Mouse (Mus musculus) thymus, postnatal 25 days (tissue): ENCODE results near the gene Cd163l1.

Source experiments
- DNase-seq: peaks from one replicate; pipeline ENCODE4 v3.0.0; 2022

Gene Cd163l1

DNA sequence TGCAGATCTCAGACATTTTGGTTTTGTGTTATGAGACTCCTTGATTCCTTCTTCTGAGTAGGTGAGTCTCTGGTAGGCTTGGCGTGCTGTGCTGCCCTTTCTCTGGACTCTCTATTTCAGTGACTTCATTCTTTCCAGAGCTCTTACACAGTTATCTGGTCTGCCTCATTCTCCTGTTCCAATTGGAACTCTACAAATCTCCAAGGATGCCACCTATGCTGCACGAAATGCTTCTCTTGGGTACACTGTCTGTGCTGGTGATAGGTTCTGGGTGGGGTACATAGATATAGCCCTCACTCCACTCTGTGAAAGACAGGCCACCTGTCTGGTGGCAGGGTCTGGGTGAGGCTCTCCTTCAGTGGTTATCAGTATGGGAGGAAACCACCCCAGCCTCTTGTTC lies at the start of gene Cd163l1:
Cd163l1 (plus strand) TSS at position 301 of the 400 bp plus-strand sequence.
- no peak for DNase-seq

DNA sequence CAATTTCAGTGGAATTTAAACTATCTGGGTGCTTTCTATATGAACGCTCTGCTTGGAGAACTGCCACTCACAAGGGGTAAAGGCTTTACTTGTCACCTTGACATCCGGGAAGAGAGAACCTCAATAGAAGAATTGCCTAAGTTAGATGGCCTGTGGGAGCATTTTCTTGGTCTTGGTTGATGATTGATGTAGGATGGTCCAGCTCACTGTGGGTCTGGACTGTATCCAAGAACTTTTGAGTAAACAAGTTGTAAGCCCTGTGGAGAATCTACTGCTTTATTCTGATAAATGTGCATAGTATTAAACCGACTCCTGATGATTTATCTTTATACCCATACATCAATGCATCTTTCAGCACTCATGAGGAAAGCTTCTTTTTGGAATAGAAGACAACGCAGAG lies 48.7 kb upstream of the Cd163l1 start:
- no peak for DNase-seq

DNA sequence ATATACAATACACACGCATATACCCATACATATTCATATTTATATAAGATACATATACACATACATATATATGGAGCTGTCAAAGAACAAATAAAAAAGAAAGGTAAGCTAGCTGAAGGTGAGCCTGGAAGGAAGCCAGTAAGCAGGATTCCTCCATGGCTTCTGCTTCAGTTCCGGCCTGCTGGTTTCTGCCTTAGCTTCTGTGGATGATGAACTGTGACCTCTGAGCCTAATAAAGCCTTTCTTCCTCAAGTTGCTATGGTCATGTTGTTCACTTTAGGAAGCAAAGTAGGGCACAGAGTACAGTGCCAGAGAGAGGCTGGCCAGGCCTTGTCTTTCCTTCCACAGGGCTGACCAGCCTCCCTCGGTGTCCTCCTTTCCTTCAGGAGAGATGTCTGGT lies 47.2 kb upstream of the Cd163l1 start:
- DNase-seq, result no peak

DNA sequence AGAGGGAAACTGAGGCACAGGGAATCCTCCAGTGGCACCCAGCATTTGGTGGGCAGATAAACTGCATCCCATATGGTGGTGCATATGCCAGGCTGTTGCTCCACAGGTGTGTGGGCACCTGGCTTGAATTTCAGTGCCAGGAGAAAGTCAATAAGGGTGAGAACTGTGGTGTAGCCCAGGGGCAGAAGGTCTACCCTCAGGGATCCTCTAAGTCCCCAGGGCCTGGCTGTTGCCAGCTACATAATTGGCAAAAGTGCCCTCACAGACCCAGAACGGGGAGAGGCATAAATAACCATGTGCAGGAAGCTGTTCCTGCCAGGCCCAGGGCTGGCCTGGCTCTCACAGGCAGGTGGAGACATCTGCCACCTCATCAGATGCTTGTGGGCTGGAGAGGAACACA lies 45.1 kb upstream of the Cd163l1 start, which contains the start of gene Olfr523:
Olfr523 (plus strand) TSS at position 282 of the 400 bp plus-strand sequence.
- no peak for DNase-seq

DNA sequence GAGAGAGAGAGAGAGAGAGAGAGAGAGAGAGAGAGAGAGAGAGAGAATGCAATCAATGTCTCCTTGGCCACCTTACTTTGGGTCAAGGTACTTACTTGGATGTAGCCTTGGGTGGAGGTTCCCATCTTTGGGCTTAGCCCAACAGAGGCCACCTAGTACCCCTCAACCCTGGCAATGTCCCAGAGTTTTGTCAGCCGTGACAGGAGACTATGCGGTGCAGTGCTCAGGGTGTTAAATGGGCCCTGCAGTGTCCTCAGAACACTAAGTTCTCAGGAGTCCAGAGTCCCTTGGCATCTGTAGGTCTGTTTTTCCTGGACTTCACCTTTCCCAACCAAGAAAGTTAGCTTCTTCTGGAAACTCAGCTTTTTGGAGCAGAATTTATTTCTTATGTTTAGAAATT lies 38.9 kb upstream of the Cd163l1 start:
- no peak for DNase-seq

DNA sequence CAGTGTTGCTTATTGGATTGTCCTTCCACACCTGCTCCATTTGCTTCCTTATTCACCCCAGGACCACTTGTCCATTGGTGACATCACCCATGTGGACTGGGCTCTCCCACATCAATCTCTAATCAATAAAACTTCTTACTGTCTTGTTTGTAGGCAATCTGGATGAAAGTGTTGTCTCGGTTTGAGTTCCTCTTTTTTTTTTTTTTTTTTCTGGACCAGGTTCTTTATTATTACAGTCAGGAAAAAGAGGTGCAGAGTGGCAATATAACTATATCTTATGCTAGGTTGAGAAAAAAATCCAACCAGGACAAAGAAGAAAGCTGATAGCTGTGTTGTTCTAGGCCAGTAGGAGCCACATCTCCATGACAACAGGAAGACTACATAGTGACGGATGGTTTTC lies 37.4 kb upstream of the Cd163l1 start:
- DNase-seq, result no peak

DNA sequence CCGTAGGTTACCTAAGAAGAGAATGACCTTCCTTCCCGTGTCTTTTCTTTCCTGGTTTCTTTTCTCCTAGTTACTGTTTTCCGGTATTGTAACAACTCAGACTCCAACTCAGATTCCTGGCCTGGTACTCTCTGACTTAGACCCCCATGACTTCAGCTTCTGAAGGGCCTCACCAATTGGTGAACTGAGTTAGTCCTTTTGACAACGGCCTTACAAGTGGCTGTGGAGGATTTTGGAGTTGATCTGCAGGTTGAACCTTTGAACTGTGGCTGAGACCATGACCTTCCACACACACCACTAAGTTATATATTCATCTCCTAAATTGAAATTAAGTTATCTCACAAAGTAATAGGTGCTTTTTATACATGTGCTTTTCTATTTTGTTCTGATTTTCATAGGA lies 33.9 kb upstream of the Cd163l1 start:
- DNase-seq, result no peak

GRCm38 (mm10) chr7:140186646-140187620 lies 31.1 kb upstream of the Cd163l1 start:
- DNase-seq, result peak; percentile 56

DNA sequence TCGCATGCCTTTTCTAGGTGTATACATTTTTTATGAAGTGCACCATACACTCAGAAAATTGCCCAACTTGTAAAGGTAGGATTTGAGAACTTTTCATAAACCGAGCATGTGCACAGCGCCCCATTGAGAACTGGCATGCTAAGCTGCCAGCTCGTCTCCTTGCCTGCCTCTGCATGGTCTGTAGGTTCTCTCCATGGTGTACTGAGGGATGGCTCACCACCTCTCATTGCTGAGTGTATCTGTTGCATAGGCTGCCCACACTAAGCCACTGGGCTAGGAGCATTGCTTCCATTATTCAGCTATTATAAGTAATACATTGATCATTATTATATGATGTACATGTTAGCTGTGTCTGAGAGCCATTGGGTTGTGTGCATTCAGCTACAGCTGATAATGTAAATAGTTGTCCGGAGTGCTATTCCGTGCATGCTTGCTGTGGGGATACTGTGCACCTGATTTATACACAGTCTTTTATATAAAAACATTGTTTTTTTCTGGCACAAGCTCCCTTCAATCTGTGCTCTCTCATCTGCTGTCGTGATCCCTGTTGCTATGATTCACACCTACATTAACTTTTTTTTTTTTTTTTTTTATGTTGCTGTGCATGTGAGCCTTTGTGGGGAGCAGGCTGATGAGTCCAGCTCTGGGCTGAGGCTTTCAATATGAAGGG lies 30.2 kb upstream of the Cd163l1 start:
- DNase-seq, result no peak

- no peak for DNase-seq
Measured at GRCm38 (mm10) chr7:140188391-140189328, 29.4 kb upstream of the Cd163l1 start.

DNA sequence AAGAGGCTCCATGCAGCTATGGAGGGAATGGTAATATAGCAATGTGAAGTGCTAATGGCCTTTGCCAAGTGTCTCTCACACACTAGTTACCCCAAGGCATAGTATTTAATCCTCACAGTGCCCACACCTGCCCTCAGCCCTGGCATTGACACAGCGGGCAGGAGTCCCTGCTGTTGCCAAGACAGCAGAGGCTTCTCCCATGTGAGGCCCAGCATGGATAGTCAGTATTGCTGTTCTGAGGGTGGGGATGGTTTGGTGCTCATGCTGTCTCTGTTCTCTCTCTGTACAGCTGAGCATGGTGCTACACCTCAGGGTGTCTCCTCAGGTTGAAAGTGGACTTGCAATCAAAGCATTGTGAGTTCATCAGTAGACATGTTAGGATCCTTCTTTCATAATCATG lies 27.6 kb upstream of the Cd163l1 start:
- DNase-seq, result no peak

GRCm38 (mm10) chr7:140192445-140192844 lies 25.6 kb upstream of the Cd163l1 start:
- DNase-seq, result no peak

DNA sequence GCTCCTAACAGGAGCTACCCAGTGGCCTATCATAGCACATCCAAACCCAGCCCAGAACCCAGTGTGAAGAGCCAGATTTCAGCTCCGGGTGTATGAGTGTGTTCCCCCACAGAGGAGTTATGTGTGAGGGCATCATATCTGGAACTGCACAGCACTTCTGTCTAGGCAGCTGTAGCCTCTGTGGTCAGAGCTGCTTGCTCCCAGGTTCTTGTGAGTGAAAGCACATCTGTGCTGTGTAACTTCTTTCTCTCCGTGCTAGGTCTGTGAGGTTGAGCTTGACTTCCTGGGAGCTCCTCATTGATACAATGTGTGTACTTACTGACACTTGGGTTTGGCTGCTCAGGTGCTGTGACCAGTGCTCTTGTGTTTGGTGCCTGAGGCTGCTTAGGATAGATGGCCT lies 25.2 kb upstream of the Cd163l1 start:
- DNase-seq, result peak; percentile 18

DNA sequence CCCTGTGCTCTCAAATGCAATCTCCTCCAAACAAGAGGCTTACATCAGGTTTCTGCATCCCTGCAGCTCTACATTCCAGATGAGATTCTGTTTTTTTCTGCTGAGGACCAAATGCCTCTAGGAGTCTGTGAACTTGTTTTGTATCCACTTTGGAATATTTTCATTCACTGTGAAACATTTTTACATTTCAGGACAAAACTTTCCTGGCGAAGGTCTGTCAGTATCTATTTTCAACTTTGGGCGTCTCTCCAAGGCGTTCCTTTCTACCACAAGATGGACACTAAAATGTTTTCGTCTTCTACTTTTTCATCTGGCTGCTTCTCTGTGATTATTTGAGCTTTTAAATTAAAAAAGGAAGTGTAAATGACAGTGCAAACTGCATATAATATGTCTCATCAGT lies 24.0 kb upstream of the Cd163l1 start:
- DNase-seq, result no peak

DNA sequence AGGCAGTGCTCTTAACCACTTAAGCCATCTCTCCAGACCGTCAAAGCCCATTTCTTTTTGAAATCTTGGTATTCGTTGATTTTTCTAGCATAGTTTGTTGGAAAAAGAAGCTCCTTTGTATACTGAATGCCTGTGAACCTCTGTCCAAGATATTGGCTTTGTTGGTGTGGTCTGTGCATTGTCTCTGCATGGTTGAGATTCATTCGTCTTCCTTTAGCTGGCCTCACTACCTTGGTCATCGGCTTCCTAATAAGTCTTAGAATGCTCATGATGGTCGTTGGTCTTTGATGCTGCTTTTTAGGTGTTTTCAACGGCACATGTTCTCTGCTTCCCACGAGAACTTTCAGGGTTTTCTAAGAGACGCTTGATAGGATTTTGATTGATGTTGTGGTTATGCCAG lies 22.1 kb upstream of the Cd163l1 start:
- DNase-seq, result no peak

- no peak for DNase-seq
Measured at GRCm38 (mm10) chr7:140201090-140201489, 17.0 kb upstream of the Cd163l1 start.

DNA sequence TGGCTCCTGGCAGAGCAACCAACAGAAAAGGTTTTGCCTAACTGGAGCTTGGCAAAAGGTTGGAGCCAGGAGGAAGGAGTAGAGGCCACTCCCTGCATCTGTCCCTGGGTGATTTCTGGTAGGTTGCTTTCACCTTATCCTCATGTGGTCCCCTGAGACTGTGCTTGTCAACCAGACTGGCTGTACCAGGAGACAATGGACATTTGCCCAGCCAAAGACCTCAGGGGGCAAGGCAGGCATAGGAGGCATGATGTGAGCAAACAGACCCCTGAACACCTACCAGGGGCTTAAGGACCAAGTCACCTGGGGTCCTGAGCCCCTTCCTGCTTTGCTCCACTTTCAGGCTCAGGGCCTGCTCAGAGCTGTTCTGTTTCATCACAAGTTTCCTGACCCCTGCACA lies 12.2 kb upstream of the Cd163l1 start, which contains the start of gene Olfr524:
Olfr524 (minus strand) TSS at position 101 of the 400 bp plus-strand sequence.
- no peak for DNase-seq

DNA sequence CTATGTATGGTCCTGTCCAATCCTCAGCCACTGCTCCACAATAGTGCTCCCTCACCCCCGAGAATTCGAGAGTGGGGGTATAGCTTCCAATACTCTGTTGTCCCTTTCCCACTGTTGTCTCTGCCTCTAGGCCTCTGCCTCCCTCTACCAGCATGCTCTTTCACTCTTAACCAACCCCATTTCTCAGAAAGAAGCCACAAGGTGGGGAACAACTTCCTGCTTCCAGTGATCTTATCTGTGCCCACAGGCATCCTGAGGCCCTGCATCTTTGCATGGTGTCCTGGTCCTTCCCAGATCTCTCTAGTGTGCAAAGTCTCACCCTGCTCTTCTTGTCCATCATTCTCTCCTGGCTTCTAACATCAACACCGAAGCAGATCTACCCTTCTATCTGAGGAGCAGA lies 11.2 kb upstream of the Cd163l1 start:
- peak; percentile 9 for DNase-seq

DNA sequence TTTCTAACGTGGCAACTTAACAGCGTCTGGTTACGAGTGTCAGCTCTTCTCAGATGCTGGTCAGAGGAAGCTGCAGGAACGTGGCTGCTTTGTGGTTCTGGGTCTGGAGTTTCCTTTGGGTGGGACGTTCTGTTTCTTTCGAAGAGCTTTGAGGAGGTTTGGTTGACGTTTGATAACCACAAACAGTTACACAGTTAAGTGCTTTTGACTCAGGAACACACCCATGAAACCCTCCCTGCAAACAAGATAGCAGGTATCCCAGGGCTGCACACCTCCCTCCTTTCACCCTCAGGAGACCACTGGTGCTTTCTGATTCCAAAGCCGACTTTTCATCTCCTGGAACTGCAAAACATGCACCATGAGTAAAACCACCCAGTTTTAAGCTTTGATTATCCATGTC lies 9.9 kb upstream of the Cd163l1 start:
- peak; percentile 19 for DNase-seq

DNA sequence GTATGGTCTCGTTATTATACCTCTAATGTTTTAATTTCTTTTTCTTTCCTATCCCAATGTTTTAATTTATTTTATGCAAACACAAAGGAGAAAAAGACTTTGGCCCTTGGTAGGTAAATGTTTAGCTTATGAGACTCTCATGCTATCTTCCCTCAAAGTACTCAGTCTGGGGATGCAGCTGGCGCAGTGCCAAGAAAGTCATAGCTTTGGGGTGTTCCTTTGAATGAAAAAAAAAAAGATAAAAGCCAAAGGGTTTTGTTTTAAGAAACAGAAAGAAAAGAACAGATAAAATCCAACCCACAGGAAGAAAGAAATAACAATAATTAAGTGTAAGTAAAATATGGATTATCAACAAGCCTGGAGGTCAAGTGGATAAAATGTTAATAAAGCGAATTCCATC lies 9.4 kb upstream of the Cd163l1 start:
- peak; percentile 54 for DNase-seq

- peak; percentile 29 for DNase-seq
Measured at GRCm38 (mm10) chr7:140213841-140214240, 4.2 kb upstream of the Cd163l1 start.

DNA sequence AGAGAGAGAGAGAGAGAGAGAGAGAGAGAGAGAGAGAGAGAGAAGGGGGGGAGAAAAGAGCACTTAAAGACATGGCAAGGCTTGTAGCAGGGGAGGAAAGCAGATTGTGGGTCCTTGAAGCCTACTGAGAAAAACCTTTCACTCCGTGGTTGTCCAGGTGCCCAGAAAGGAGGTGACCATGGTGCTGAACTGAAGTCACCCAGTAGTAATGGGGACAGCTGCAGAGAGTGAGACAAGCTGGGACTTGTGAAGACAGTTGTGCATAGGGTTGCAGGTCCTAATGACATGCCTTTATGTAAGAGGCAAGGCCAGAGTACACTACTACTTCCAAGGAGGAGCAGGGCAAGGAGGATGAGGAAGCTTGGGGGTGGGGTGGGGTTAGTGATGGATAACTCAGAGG lies 1.2 kb downstream of the Cd163l1 start:
- DNase-seq, result no peak

GRCm38 (mm10) chr7:140220375-140220774 lies 2.3 kb downstream of the Cd163l1 start:
- no peak for DNase-seq
